Mouse (Mus musculus) liver, adult 2 months (tissue): Measurements from ENCODE around the gene Arpc5.

Source experiments
- CTCF ChIP-seq: fragments of 200-500 bp; IDR thresholded peaks from 2 replicates; pipeline ENCODE4 v1.5.1; 2011; ENCODE audit warnings: low read depth, low read length, control low read depth
- POLR2A ChIP-seq: fragments of 200-500 bp; IDR thresholded peaks from 2 replicates; pipeline ENCODE4 v1.6.1; 2011; ENCODE audit warnings: low read length, control low read depth; ENCODE audit not compliant: insufficient read depth; ENCODE audit errors: extremely low read depth

DNA sequence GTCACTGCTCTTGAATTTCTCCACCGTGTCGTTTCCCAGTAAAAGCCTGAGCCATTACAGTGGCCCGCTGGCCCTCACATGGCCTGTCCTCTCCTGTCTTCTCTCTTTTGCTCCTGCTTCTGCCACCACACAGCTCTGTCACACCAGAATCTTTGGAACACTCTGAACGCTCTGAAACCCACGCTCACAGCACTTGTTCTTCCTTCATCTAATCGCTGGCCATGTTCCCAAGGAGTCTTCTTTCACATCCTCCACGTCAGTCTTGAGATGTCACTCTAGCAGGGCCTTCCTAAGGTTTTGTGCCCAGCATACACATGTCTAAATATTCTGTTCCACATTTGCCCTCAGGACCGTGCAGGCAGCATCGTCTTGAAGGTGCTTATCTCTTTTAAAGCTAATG lies 4.7 kb downstream of the Arpc5 start:
- TF ChIP-seq CTCF (no peak), POLR2A (no peak)
